Mouse (Mus musculus) liver, adult 2 months (tissue): ENCODE results near the gene Strap.

Experiments used
- CTCF ChIP-seq: fragments of 200-500 bp; IDR thresholded peaks from 2 replicates; pipeline ENCODE4 v1.5.1; 2011; ENCODE audit warnings: low read depth, low read length, control low read depth
- POLR2A ChIP-seq: fragments of 200-500 bp; IDR thresholded peaks from 2 replicates; pipeline ENCODE4 v1.6.1; 2011; ENCODE audit warnings: low read length, control low read depth; ENCODE audit not compliant: insufficient read depth; ENCODE audit errors: extremely low read depth

GRCm38 (mm10) chr6:137752275-137752655, 17.4 kb downstream of the Strap start:
- TF ChIP-seq POLR2A (no peak), CTCF (no peak)
